Mouse (Mus musculus): ENCODE measurements around the gene Kcng4.

DNA sequence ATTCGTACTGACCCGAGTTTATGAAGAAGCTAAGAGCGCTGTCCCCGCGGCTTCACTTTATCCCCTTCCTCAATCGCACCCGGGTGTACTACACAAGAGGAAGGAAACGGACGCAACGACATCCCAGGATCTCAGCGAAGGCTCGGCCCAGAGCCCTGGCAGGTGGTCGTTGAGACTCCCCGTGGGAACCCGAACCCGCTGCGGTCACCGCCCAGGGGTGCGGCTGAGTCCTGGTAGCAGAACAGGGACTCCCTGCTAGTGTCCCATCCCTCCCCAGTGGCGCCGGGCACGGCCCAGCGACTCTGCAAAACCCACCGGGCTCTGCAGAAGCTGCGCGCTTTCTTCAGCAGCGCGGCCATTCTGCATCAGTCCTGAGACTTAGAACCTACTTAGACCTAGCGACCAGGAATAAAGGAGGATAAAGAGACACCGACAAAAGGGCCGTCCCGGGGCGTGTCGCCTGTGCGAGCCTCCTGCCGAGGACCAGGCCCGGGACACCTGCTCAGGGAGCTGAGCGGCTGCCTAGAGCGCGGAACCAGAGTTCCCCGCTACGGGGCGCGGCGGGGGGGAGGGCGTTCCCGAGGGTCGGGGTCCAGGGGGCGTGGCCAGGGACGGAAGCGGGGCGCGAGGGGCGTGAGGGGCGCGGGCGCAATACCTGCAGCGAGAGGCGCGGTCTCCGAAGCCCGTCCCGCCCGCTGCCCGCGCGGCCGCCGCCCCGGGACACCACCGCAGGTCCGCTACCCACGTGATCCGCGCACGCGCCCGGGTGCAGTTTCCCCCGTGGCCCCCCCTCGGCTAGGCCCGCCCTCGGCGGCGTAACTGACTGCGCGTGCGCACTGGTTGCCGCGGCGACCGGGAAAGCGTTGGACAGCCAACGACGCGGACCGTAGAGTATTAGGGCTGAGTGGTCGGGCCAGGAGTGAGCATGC lies 60.8 kb downstream of the Kcng4 start, which contains the start of the genes Hsdl1 and Dnaaf1:
- no peak; the same call in 1 of the 2 replicates for TF ChIP-seq CTCF (IDR thresholded peaks at IDR 0.05; ENCODE audit: low read depth)
- no peak for TF ChIP-seq EP300 (IDR thresholded peaks at IDR 0.05; ENCODE audit: low read depth)
